Mouse (Mus musculus): Measurements from ENCODE around the gene Car10. TPM values are rescaled to one million over a fixed set of nuclear protein-coding genes. Genes with fewer than 3 reads are reported as not detected.

Car10 gene
- polyA plus RNA-seq, 1 experiment from 2014 or later: 0.05 TPM

DNA sequence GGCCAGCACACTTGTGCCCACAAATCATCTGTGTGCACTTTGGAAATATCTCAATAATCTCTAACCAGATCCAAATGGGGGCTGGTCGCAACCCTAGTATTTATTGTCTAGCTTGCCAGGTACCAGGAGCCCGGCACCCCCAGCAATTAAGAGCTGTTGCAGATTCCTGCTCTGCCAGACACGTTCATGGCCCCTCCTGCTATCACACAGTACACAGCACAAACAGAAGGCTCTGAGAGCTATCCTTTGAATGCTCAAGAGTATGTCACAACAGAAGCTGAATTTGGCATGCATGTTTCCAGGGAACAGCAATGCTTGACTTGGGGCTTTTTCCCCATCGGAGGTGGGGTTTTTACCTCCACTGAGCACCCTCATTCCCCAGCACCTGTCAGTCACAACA lies 483.5 kb downstream of the Car10 start:
- H3K4me3 ChIP-seq (ENCODE audit: low read depth, low read length): no peak overlapping the region
- H3K27me3 ChIP-seq (ENCODE audit: control insufficient read depth, insufficient read depth, low read length): no peaks in the 10 kb centered on the region
- DNase-seq (ENCODE audit: low spot score) (no peak), ATAC-seq (ENCODE audit: low FRiP score, low TSS enrichment) (no peak)
- no peaks in the 10 kb centered on the region for H3K4me1 ChIP-seq (replicated peaks; ENCODE audit: control insufficient read depth, insufficient read depth)
- no peak overlapping the region for H3K9ac ChIP-seq (ENCODE audit: low read length)
- TF ChIP-seq CTCF (IDR thresholded peaks at IDR 0.05; ENCODE audit: low read depth) (no peak), EP300 (optimal IDR thresholded peaks at IDR 0.05) (no peak)
- WGBS: 40% methylated on average over 4 of the region's 4 CpGs
- no peaks in the 10 kb centered on the region for H3K9me3 ChIP-seq (ENCODE audit: control insufficient read depth, low read length)
- no peak overlapping the region for H3K4me2 ChIP-seq (replicated peaks; ENCODE audit: low read depth)
- no peaks in the 10 kb centered on the region for H3K36me3 ChIP-seq (ENCODE audit: control insufficient read depth, insufficient read depth, low read length)
- H3K27ac ChIP-seq (replicated peaks): no peak overlapping the region

DNA sequence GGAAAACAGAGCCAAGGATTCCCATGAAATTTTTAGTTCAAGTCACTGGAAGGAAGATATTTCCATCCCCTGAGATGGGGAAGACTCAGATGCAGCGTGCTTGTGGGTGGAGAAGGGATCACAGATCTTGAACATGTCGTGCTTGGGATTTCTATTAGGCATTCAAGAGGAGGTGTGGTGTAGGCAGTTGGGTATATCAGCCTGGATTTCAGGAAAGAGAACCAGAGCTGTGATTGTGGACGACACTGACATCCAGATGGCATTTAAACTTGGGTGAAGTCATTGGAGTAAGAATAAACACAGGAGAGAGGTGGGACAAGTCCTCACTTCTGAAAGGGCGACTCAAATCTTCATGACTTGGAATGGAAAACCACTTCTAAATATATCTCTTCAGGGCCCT lies 490.0 kb downstream of the Car10 start:
- no peak for TF ChIP-seq EP300 (optimal IDR thresholded peaks at IDR 0.05)
- no peak for TF ChIP-seq CTCF (IDR thresholded peaks at IDR 0.05; ENCODE audit: low read depth)
- no peaks in the 10 kb centered on the region for H3K36me3 ChIP-seq (ENCODE audit: control insufficient read depth, insufficient read depth, low read length)
- no peak for DNase-seq (ENCODE audit: low spot score)
- ATAC-seq (ENCODE audit: low FRiP score, low TSS enrichment): no peak
- WGBS: 69% methylated on average over 4 of the region's 4 CpGs
- H3K4me2 ChIP-seq (replicated peaks; ENCODE audit: low read depth): no peak overlapping the region
- no peaks in the 10 kb centered on the region for H3K27me3 ChIP-seq (ENCODE audit: control insufficient read depth, insufficient read depth, low read length)
- H3K27ac ChIP-seq (replicated peaks): no peak overlapping the region
- no peak overlapping the region for H3K4me3 ChIP-seq (ENCODE audit: low read depth, low read length)
- H3K4me1 ChIP-seq (replicated peaks; ENCODE audit: control insufficient read depth, insufficient read depth): no peaks in the 10 kb centered on the region
- no peaks in the 10 kb centered on the region for H3K9me3 ChIP-seq (ENCODE audit: control insufficient read depth, low read length)
- no peak overlapping the region for H3K9ac ChIP-seq (ENCODE audit: low read length)

DNA sequence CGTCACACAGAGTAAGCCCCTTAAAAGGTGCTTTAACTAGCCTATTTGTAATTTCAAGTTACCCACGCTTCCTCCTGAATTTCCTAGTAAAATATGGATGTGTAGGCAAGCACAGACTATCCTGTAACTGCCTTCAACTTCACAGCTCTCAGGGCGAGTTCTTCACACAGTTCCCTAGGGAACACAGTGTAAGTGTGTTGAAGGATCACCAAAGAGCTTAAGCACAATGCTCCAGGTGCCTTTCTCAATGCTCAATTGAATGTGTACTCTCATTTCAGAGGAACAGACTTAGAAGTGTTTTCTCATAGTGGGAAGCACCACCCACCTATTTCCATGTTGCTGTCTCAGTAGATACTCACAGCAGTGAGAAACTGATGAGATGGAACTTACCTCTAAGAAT lies 492.8 kb downstream of the Car10 start:
- no peak for ATAC-seq (ENCODE audit: low FRiP score, low TSS enrichment)
- Histone ChIP-seq H3K36me3 (ENCODE audit: control insufficient read depth, insufficient read depth, low read length) (no peaks in the 10 kb centered on the region), H3K4me1 (replicated peaks; ENCODE audit: control insufficient read depth, insufficient read depth) (no peaks in the 10 kb centered on the region), H3K27ac (replicated peaks) (no peak overlapping the region), H3K9ac (ENCODE audit: low read length) (no peak overlapping the region), H3K9me3 (ENCODE audit: control insufficient read depth, low read length) (no peaks in the 10 kb centered on the region), H3K4me2 (replicated peaks; ENCODE audit: low read depth) (no peak overlapping the region), H3K4me3 (ENCODE audit: low read depth, low read length) (no peak overlapping the region), H3K27me3 (ENCODE audit: control insufficient read depth, insufficient read depth, low read length) (no peaks in the 10 kb centered on the region)
- no peak for DNase-seq (ENCODE audit: low spot score)
- TF ChIP-seq CTCF (IDR thresholded peaks at IDR 0.05; ENCODE audit: low read depth): no peak
- TF ChIP-seq EP300 (optimal IDR thresholded peaks at IDR 0.05): no peak
- 62% methylated on average over 3 of the region's 3 CpGs for WGBS

DNA sequence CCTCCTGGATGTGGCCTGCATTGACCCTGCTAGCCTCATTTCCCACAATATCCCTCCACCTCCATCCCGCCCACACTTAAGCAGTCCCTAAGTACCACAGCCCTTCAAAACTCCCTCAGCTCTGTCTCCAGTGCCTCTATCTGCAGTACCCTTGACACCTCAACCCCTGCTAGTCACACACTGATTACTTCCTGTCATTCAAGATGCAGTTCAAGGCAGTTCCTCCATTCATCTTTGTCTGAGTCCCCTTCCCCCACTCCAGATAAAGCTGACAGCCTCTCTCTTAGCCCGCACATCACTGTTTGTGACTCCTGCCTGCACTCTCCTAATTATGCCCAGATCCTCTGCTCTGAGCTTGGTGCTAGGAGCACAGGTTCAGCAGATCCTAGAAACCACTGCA lies 496.2 kb downstream of the Car10 start:
- ATAC-seq (ENCODE audit: low FRiP score, low TSS enrichment): no peak
- Histone ChIP-seq H3K27me3 (ENCODE audit: control insufficient read depth, insufficient read depth, low read length) (no peaks in the 10 kb centered on the region), H3K9ac (ENCODE audit: low read length) (no peak overlapping the region), H3K9me3 (ENCODE audit: control insufficient read depth, low read length) (no peaks in the 10 kb centered on the region), H3K4me2 (replicated peaks; ENCODE audit: low read depth) (no peak overlapping the region), H3K4me1 (replicated peaks; ENCODE audit: control insufficient read depth, insufficient read depth) (no peaks in the 10 kb centered on the region), H3K27ac (replicated peaks) (no peak overlapping the region), H3K4me3 (ENCODE audit: low read depth, low read length) (no peak overlapping the region), H3K36me3 (ENCODE audit: control insufficient read depth, insufficient read depth, low read length) (no peaks in the 10 kb centered on the region)
- DNase-seq (ENCODE audit: low spot score): no peak
- TF ChIP-seq CTCF (IDR thresholded peaks at IDR 0.05; ENCODE audit: low read depth): no peak
- TF ChIP-seq EP300 (optimal IDR thresholded peaks at IDR 0.05): no peak
- WGBS: 17% methylated on average over 2 of the region's 2 CpGs

DNA sequence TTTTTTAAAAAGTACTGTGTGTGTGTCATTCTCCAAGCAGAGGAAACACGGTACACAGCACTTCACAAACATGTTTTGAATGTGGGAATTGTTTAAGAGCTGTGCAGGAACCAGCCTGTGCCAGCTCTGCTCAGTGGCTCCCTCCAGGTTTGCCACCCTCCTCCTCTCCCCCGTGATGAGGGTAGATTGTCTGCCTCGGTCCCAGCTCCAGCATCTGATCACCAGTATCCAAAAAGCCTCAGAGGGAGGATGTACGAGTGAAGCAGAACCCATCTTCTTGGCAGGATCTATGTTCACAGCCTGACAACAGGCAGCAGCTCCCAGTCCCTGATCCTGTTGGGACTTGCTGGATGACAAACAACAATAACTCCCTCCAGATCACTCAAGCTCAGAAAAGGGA lies 500.3 kb downstream of the Car10 start:
- H3K27ac ChIP-seq (replicated peaks): no peak overlapping the region
- no peaks in the 10 kb centered on the region for H3K36me3 ChIP-seq (ENCODE audit: control insufficient read depth, insufficient read depth, low read length)
- DNase-seq (ENCODE audit: low spot score) (no peak), ATAC-seq (ENCODE audit: low FRiP score, low TSS enrichment) (no peak)
- H3K4me1 ChIP-seq (replicated peaks; ENCODE audit: control insufficient read depth, insufficient read depth): no peaks in the 10 kb centered on the region
- H3K4me2 ChIP-seq (replicated peaks; ENCODE audit: low read depth): no peak overlapping the region
- WGBS: 63% methylated on average over 4 of the region's 4 CpGs
- H3K9me3 ChIP-seq (ENCODE audit: control insufficient read depth, low read length): no peaks in the 10 kb centered on the region
- H3K27me3 ChIP-seq (ENCODE audit: control insufficient read depth, insufficient read depth, low read length): no peaks in the 10 kb centered on the region
- H3K4me3 ChIP-seq (ENCODE audit: low read depth, low read length): no peak overlapping the region
- no peak overlapping the region for H3K9ac ChIP-seq (ENCODE audit: low read length)
- TF ChIP-seq CTCF (IDR thresholded peaks at IDR 0.05; ENCODE audit: low read depth): no peak
- TF ChIP-seq EP300 (optimal IDR thresholded peaks at IDR 0.05): no peak

DNA sequence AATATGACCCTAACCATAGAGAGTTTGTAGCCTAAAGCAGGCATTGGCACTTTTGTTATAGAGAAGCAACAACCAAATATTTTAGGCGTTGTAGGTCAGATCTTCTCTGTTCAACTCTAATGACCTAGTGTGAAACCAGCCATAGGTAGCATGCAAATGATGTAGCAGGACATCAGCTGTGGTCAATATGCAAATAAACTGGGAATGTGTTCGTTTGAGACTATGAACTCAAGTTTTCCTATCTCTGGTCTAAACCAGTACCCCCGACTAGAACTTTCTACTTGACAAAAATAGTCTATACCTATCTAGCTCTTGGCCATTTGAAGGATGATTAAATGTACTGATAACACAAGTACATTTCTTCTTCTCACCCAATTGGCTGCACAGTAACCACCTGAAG lies 501.9 kb downstream of the Car10 start:
- no peak overlapping the region for H3K9ac ChIP-seq (ENCODE audit: low read length)
- ATAC-seq (ENCODE audit: low FRiP score, low TSS enrichment) (no peak), DNase-seq (ENCODE audit: low spot score) (no peak)
- TF ChIP-seq EP300 (optimal IDR thresholded peaks at IDR 0.05) (no peak), CTCF (IDR thresholded peaks at IDR 0.05; ENCODE audit: low read depth) (no peak)
- H3K9me3 ChIP-seq (ENCODE audit: control insufficient read depth, low read length): no peaks in the 10 kb centered on the region
- no peak overlapping the region for H3K4me3 ChIP-seq (ENCODE audit: low read depth, low read length)
- 72% methylated on average over 3 of the region's 3 CpGs for WGBS
- H3K4me1 ChIP-seq (replicated peaks; ENCODE audit: control insufficient read depth, insufficient read depth): no peaks in the 10 kb centered on the region
- no peaks in the 10 kb centered on the region for H3K27me3 ChIP-seq (ENCODE audit: control insufficient read depth, insufficient read depth, low read length)
- no peak overlapping the region for H3K4me2 ChIP-seq (replicated peaks; ENCODE audit: low read depth)
- H3K36me3 ChIP-seq (ENCODE audit: control insufficient read depth, insufficient read depth, low read length): no peaks in the 10 kb centered on the region
- no peak overlapping the region for H3K27ac ChIP-seq (replicated peaks)
